8 mouse cellular contexts compared by ENCODE assay signal in genomic region chr5:115633060-115633459, GRCm38 (mm10). TPM values are rescaled to one million over a fixed set of nuclear protein-coding genes. Genes with fewer than 3 reads are reported as not detected.
A peak's percentile ranks its signal among the peaks of the same experiment; 100 is the strongest.
DNase-seq lines count a peak whose midpoint lies in the region; ATAC-seq and TF ChIP-seq lines count a peak whose summit lies in the region.

No protein-coding gene starts in this region.

- no peaks in the 10 kb centered on the region for H3K9me3 ChIP-seq in neural tube, embryonic 11.5 days (ENCODE audit: control insufficient read depth, low read length)
- no peaks in the 10 kb centered on the region for H3K9me3 ChIP-seq in limb, embryonic 13.5 days
- H3K9me3 ChIP-seq in stomach, postnatal 0 days (ENCODE audit: control insufficient read depth, low read length): no peaks in the 10 kb centered on the region

- H3K9ac ChIP-seq in neural tube, embryonic 11.5 days (ENCODE audit: low read length): no peak overlapping the region
- peak overlapping the region; percentile 92 for H3K9ac ChIP-seq in limb, embryonic 13.5 days
- no peak overlapping the region; the same call in 1 of the 2 replicates for H3K9ac ChIP-seq in stomach, postnatal 0 days (ENCODE audit: low read length)

- peak overlapping the region; percentile 98 for H3K4me3 ChIP-seq in neural tube, embryonic 11.5 days (ENCODE audit: low read depth, low read length)
- peak overlapping the region; percentile 86 for H3K4me3 ChIP-seq in limb, embryonic 13.5 days
- peak overlapping the region; percentile 82 for H3K4me3 ChIP-seq in stomach, postnatal 0 days (ENCODE audit: low read depth, low read length)

- no peaks in the 10 kb centered on the region for H3K27me3 ChIP-seq in neural tube, embryonic 11.5 days (ENCODE audit: control insufficient read depth, insufficient read depth, low read length)
- H3K27me3 ChIP-seq in limb, embryonic 13.5 days: no peaks in the 10 kb centered on the region
- H3K27me3 ChIP-seq in stomach, postnatal 0 days (ENCODE audit: control insufficient read depth, insufficient read depth, low read length): no peaks in the 10 kb centered on the region

- no peak for ATAC-seq in neural tube, embryonic 11.5 days (ENCODE audit: insufficient read depth, low FRiP score, low TSS enrichment)
- ATAC-seq in limb, embryonic 13.5 days (ENCODE audit: low FRiP score, low read depth): no peak
- no peak for ATAC-seq in stomach, postnatal 0 days (ENCODE audit: low FRiP score, low TSS enrichment)

- H3K36me3 ChIP-seq in neural tube, embryonic 11.5 days (ENCODE audit: control insufficient read depth, insufficient read depth, low read length): no peaks in the 10 kb centered on the region
- peaks cover 15% of the 10 kb centered on the region for H3K36me3 ChIP-seq in limb, embryonic 13.5 days
- no peaks in the 10 kb centered on the region for H3K36me3 ChIP-seq in stomach, postnatal 0 days (ENCODE audit: control insufficient read depth, insufficient read depth, low read length)

- peak overlapping the region; percentile 38 for H3K4me2 ChIP-seq in neural tube, embryonic 11.5 days (ENCODE audit: low read depth)
- peak overlapping the region; percentile 82 for H3K4me2 ChIP-seq in limb, embryonic 13.5 days (replicated peaks)
- peak overlapping the region; percentile 79 for H3K4me2 ChIP-seq in stomach, postnatal 0 days (replicated peaks; ENCODE audit: low read depth)

- peak; percentile 7 for DNase-seq in embryo, embryonic 10 days (ENCODE audit: low spot score)
- DNase-seq in embryo, embryonic 11 days: no peak
- DNase-seq in neural tube, embryonic 11.5 days (ENCODE audit: low spot score): no peak
- no peak for DNase-seq in neural tube, embryonic 10.5 days (ENCODE audit: extremely low spot score, low spot score)
- DNase-seq in stomach, postnatal 0 days (ENCODE audit: low spot score): no peak
- no peak for DNase-seq in adrenal gland, postnatal 14 days
- no peak for DNase-seq in MN1 (ENCODE audit: low spot score)

- peaks cover 13% of the 10 kb centered on the region for H3K4me1 ChIP-seq in neural tube, embryonic 11.5 days (ENCODE audit: control insufficient read depth, insufficient read depth, low read length)
- peaks cover 30% of the 10 kb centered on the region for H3K4me1 ChIP-seq in limb, embryonic 13.5 days
- H3K4me1 ChIP-seq in stomach, postnatal 0 days (replicated peaks; ENCODE audit: control insufficient read depth, insufficient read depth): no peaks in the 10 kb centered on the region; the same call in 1 of the 2 replicates

- H3K27ac ChIP-seq in neural tube, embryonic 11.5 days (ENCODE audit: low read depth, low read length): no peak overlapping the region
- no peak overlapping the region for H3K27ac ChIP-seq in limb, embryonic 13.5 days
- H3K27ac ChIP-seq in stomach, postnatal 0 days (replicated peaks): peak overlapping the region; percentile 9

- WGBS in neural tube, embryonic 11.5 days: 79% methylated on average over 4 of the region's 4 CpGs
- WGBS in limb, embryonic 13.5 days: 64% methylated on average over 4 of the region's 4 CpGs
- WGBS in stomach, postnatal 0 days: 47% methylated on average over 4 of the region's 4 CpGs

- TF ChIP-seq EP300 in stomach, postnatal 0 days (optimal IDR thresholded peaks at IDR 0.05): no peak

- TF ChIP-seq CTCF in stomach, postnatal 0 days (IDR thresholded peaks at IDR 0.05; ENCODE audit: low read depth): no peak

RNA-seq across cellular contexts. Expression of gene Rab35, which starts 1.4 kb away (rescaled TPM):
- polyA plus RNA-seq in neural tube, embryonic 11.5 days (2014; fragmentation: Nextera tagmentation; extraction: Ambion mirVana): 16.4 and 17.9 TPM in 2 replicates
- polyA plus RNA-seq in limb, embryonic 13.5 days (2015; fragmentation: Nextera tagmentation; extraction: Ambion mirVana): 14.5 and 15.2 TPM in 2 replicates
- 20.0 and 20.3 TPM in 2 replicates for polyA plus RNA-seq in stomach, postnatal 0 days (2015; fragmentation: Nextera tagmentation; extraction: Ambion mirVana)
- 55.3 and 59.5 TPM in 2 replicates for total RNA-seq in adrenal gland, postnatal 14 days (2021)
